Mouse (Mus musculus) left cerebral cortex, postnatal 36 days (tissue): ENCODE results near the gene Irf1. TPM values are rescaled to one million over a fixed set of nuclear protein-coding genes. Genes with fewer than 3 reads are reported as not detected.

Experiments used
- microRNA-seq: library from miRNA; unstranded; fragments of <30 nt; microRNA quantifications from one replicate; pipeline ENCODE4 v1.2.0, GENCODE M21; 2022
- total RNA-seq, 2 experiments: library from RNA; stranded (reverse); gene quantifications; 2 replicates each; pipeline ENCODE4 v1.2.3; 2021

The Irf1 gene
- total RNA-seq, 2 experiments from 2014 or later, result 6.5 to 6.6 TPM

Small RNAs within 50 kb of the gene (microRNA-seq; reads per million reads assigned to microRNA genes)
- gene Mir7671, result not detected

Other genes starting within 250 kb of the Irf1 start
- gene Kif3a, start 202.6 kb upstream of the Irf1 start, total RNA-seq, result 100 to 1,000 TPM; 115 to 130 TPM
- gene Il4, start 151.3 kb upstream of the Irf1 start, total RNA-seq, result not detected
- gene Il13, start 135.3 kb upstream of the Irf1 start, total RNA-seq, result not detected
- gene Rad50, start 62.7 kb upstream of the Irf1 start, total RNA-seq, result 10 to 100 TPM in 1 of 2 experiments, 1 to 10 TPM in 1; 9.9 to 11.3 TPM
- gene Il5, start 49.2 kb upstream of the Irf1 start, total RNA-seq, result not detected
- 1 to 10 TPM in 1 of 2 experiments, under 1 TPM in 1; 0.96 to 1.2 TPM for gene Gm17334, start 3.2 kb downstream of the Irf1 start, total RNA-seq
- gene Gm12216, start 89.2 kb downstream of the Irf1 start, total RNA-seq, result 1 to 10 TPM; 4.0 to 4.5 TPM
- gene Slc22a5, start 121.6 kb downstream of the Irf1 start, total RNA-seq, result 10 to 100 TPM in 1 of 2 experiments, 1 to 10 TPM in 1; 7.8 to 13.1 TPM
- 1 to 10 TPM; 1.1 to 1.9 TPM for gene Slc22a21, start 210.3 kb downstream of the Irf1 start, total RNA-seq